Mouse (Mus musculus) layer of hippocampus, adult 2 months (tissue): ENCODE measurements around the gene Defb36. TPM values are rescaled to one million over a fixed set of nuclear protein-coding genes. Genes with fewer than 3 reads are reported as not detected.

ENCODE experiments used
- DNase-seq, 2 experiments: peaks; one replicate each; pipeline ENCODE4 v3.0.0; 2022; ENCODE audit warnings: low spot score in 2 of 2
- H3K27ac ChIP-seq: fragments of 200-600 bp; 2 replicates; pipeline ENCODE4 v1.8.1; 2022
- H3K4me3 ChIP-seq: fragments of 200-600 bp; 2 replicates; pipeline ENCODE4 v1.8.1; 2022; ENCODE audit warnings: mild to moderate bottlenecking
- CTCF ChIP-seq: fragments of 200-600 bp; conservative IDR thresholded peaks from 2 replicates; pipeline ENCODE4 v1.8.1; 2022; ENCODE audit warnings: antibody characterized with exemption, mild to moderate bottlenecking, moderate library complexity
- total RNA-seq, 2 experiments: library from RNA; stranded (reverse); gene quantifications; 2 replicates each; pipeline ENCODE4 v1.2.3; 2021

Gene Defb36
- total RNA-seq, 2 experiments from 2014 or later, result not detected

GRCm38 (mm10) chr2:152626774-152627591 is 22.9 kb downstream of the Defb36 start, which contains the start of gene Rem1:
Gene Rem1, plus strand, starts transcription at chr2:152626951.
- H3K27ac ChIP-seq, result no peak within 1 kb of the TSS
- peak within 1 kb of the TSS; percentile 42 for H3K4me3 ChIP-seq
- no peak for TF ChIP-seq CTCF
- DNase-seq, result no peak

- H3K27ac ChIP-seq, result no peak overlapping the region
- H3K4me3 ChIP-seq, result no peak overlapping the region
- no peak for DNase-seq
- no peak for TF ChIP-seq CTCF
These were observed 23.9 kb downstream of the Defb36 start for GRCm38 (mm10) chr2:152628066-152628465.

- TF ChIP-seq CTCF, result no peak
- DNase-seq, result no peak
- H3K4me3 ChIP-seq, result no peak overlapping the region
- no peak overlapping the region for H3K27ac ChIP-seq
These were observed 25.1 kb downstream of the Defb36 start for GRCm38 (mm10) chr2:152629239-152629638.

GRCm38 (mm10) chr2:152629904-152630303 is 25.8 kb downstream of the Defb36 start:
- H3K4me3 ChIP-seq, result no peak overlapping the region
- no peak for TF ChIP-seq CTCF
- H3K27ac ChIP-seq, result no peak overlapping the region
- no peak for DNase-seq

- no peak overlapping the region for H3K4me3 ChIP-seq
- DNase-seq, result no peak
- no peak for TF ChIP-seq CTCF
- H3K27ac ChIP-seq, result no peak overlapping the region
These were observed 29.2 kb downstream of the Defb36 start for GRCm38 (mm10) chr2:152633334-152633733.

- no peak for TF ChIP-seq CTCF
- Histone ChIP-seq H3K27ac (no peak overlapping the region), H3K4me3 (no peak overlapping the region)
- no peak for DNase-seq
These were observed 30.2 kb downstream of the Defb36 start for GRCm38 (mm10) chr2:152634311-152634710.

GRCm38 (mm10) chr2:152636246-152637005 is 32.3 kb downstream of the Defb36 start:
- Histone ChIP-seq H3K27ac (no peak overlapping the region), H3K4me3 (no peak overlapping the region)
- no peak for TF ChIP-seq CTCF
- no peak for DNase-seq

GRCm38 (mm10) chr2:152637006-152637322 is 32.8 kb downstream of the Defb36 start:
- Histone ChIP-seq H3K27ac (no peak overlapping the region), H3K4me3 (no peak overlapping the region)
- DNase-seq, result no peak
- no peak for TF ChIP-seq CTCF

- TF ChIP-seq CTCF, result no peak
- Histone ChIP-seq H3K4me3 (no peak overlapping the region), H3K27ac (no peak overlapping the region)
- DNase-seq, result no peak
These were observed 33.3 kb downstream of the Defb36 start for GRCm38 (mm10) chr2:152637381-152637780.

GRCm38 (mm10) chr2:152638865-152639264 is 34.7 kb downstream of the Defb36 start:
- no peak for DNase-seq
- no peak for TF ChIP-seq CTCF
- H3K27ac ChIP-seq, result no peak overlapping the region
- no peak overlapping the region for H3K4me3 ChIP-seq

- H3K4me3 ChIP-seq, result no peak overlapping the region
- no peak for DNase-seq
- no peak overlapping the region for H3K27ac ChIP-seq
- no peak for TF ChIP-seq CTCF
These were observed 35.4 kb downstream of the Defb36 start for GRCm38 (mm10) chr2:152639406-152640113.

GRCm38 (mm10) chr2:152652901-152653620 is 48.9 kb downstream of the Defb36 start:
- H3K27ac ChIP-seq, result peak overlapping the region; percentile 49; the same call in 1 of the 2 replicates
- no peak for TF ChIP-seq CTCF
- no peak overlapping the region for H3K4me3 ChIP-seq
- no peak for DNase-seq
